Mouse (Mus musculus) CH12.LX (cell line): ENCODE measurements around the gene Ednrb. TPM values are rescaled to one million over a fixed set of nuclear protein-coding genes. Genes with fewer than 3 reads are reported as not detected.

ENCODE experiments used
- DNase-seq: peaks from one replicate; pipeline ENCODE4 v3.0.0-alpha.2; 2013; ENCODE audit errors: extremely low read depth
- H3K27ac ChIP-seq: 2 replicates; pipeline ENCODE4 v1.5.1; 2012; ENCODE audit warnings: low read depth, mild to moderate bottlenecking, control low read depth, moderate library complexity; ENCODE audit not compliant: insufficient read depth
- H3K27me3 ChIP-seq: replicated peaks from 2 replicates; pipeline ENCODE3; 2012; ENCODE audit warnings: inconsistent platforms
- H3K36me3 ChIP-seq, 2 experiments: replicated peaks in 1 of 2; 2 replicates each; pipeline versions ENCODE3 to v1.6.1; 2012; ENCODE audit warnings: inconsistent platforms in 1 of 2, low read length in 1 of 2, mild to moderate bottlenecking in 1 of 2, mixed read lengths in 1 of 2, moderate library complexity in 1 of 2; ENCODE audit not compliant: control insufficient read depth in 1 of 2, insufficient read depth in 1 of 2
- H3K4me1 ChIP-seq, 2 experiments: 2 replicates each; pipeline ENCODE4 v1.6.1; 2012; ENCODE audit warnings: inconsistent platforms in 1 of 2, moderate library complexity in 1 of 2; ENCODE audit not compliant: insufficient read depth in 2 of 2, control insufficient read depth in 1 of 2
- H3K4me2 ChIP-seq: 2 replicates; pipeline ENCODE4 v1.6.1; 2012; ENCODE audit warnings: low read depth, mild to moderate bottlenecking, control low read depth; ENCODE audit not compliant: poor library complexity, insufficient read depth, severe bottlenecking
- H3K4me3 ChIP-seq, 3 experiments: fragments of 150-350 bp in 1 of 3; sonication (generic) in 1 of 3; replicated peaks in 1 of 3; 2 replicates each; pipeline versions ENCODE3 to v1.5.1; 2011 to 2012; ENCODE audit warnings: low read depth in 2 of 3, low read length in 2 of 3, mild to moderate bottlenecking in 2 of 3, moderate library complexity in 2 of 3, control low read depth in 1 of 3, improper control_type of control experiment in 1 of 3, inconsistent platforms in 1 of 3, mixed read lengths in 1 of 3; ENCODE audit not compliant: poor library complexity in 1 of 3
- H3K79me2 ChIP-seq: replicated peaks from 2 replicates; pipeline ENCODE4 v1.6.1; 2012; ENCODE audit warnings: mild to moderate bottlenecking, moderate library complexity; ENCODE audit not compliant: control insufficient read depth, poor library complexity, insufficient read depth, severe bottlenecking; ENCODE audit errors: extremely low read depth
- H3K9ac ChIP-seq: 2 replicates; pipeline ENCODE4 v1.6.1; 2012; ENCODE audit warnings: low read depth, mild to moderate bottlenecking, control low read depth, moderate library complexity; ENCODE audit not compliant: insufficient read depth
- H3K9me3 ChIP-seq: replicated peaks from 2 replicates; pipeline ENCODE3; 2012; ENCODE audit warnings: low read length, inconsistent platforms, mixed read lengths
- CHD2 ChIP-seq: IDR thresholded peaks from 2 replicates; pipeline ENCODE4 v1.6.1; 2011; ENCODE audit warnings: low read length, improper control_type of control experiment
- E2F4 ChIP-seq: IDR thresholded peaks from 2 replicates; pipeline ENCODE4 v1.6.1; 2011; ENCODE audit warnings: low read depth, low read length, improper control_type of control experiment; ENCODE audit not compliant: insufficient replicate concordance
- ELF1 ChIP-seq: IDR thresholded peaks from 2 replicates; pipeline ENCODE4 v1.6.1; 2014; ENCODE audit warnings: low read depth, mild to moderate bottlenecking, inconsistent platforms, low read length, improper control_type of control experiment
- ETS1 ChIP-seq: conservative IDR thresholded peaks from 2 replicates; pipeline ENCODE4 v1.6.1; 2012; ENCODE audit warnings: low read depth, mild to moderate bottlenecking, inconsistent platforms, low read length, improper control_type of control experiment, moderate library complexity
- GABPA ChIP-seq: IDR thresholded peaks from 2 replicates; pipeline ENCODE4 v1.6.1; 2012; ENCODE audit warnings: low read depth, low read length, improper control_type of control experiment, inconsistent platforms; ENCODE audit not compliant: insufficient replicate concordance
- IRF4 ChIP-seq: IDR thresholded peaks from 2 replicates; pipeline ENCODE4 v1.6.1; 2014; ENCODE audit warnings: low read depth, mild to moderate bottlenecking, inconsistent platforms, low read length, improper control_type of control experiment
- JUND ChIP-seq: conservative IDR thresholded peaks from 2 replicates; pipeline ENCODE4 v1.6.1; 2011; ENCODE audit warnings: low read depth, low read length, improper control_type of control experiment
- KAT2A ChIP-seq: IDR thresholded peaks from 2 replicates; pipeline ENCODE4 v1.6.1; 2012; ENCODE audit warnings: low read length, improper control_type of control experiment, inconsistent platforms; ENCODE audit not compliant: insufficient replicate concordance
- MAZ ChIP-seq: IDR thresholded peaks from 2 replicates; pipeline ENCODE4 v1.6.1; 2012; ENCODE audit warnings: low read depth, mild to moderate bottlenecking, inconsistent platforms, low read length, improper control_type of control experiment, moderate library complexity
- MEF2A ChIP-seq: IDR thresholded peaks from 2 replicates; pipeline ENCODE4 v1.6.1; 2014; ENCODE audit warnings: low read depth, mild to moderate bottlenecking, inconsistent platforms, low read length, improper control_type of control experiment, borderline replicate concordance
- MXI1 ChIP-seq: IDR thresholded peaks from 2 replicates; pipeline ENCODE4 v1.6.1; 2011; ENCODE audit warnings: mild to moderate bottlenecking, low read depth, low read length, improper control_type of control experiment
- MYC ChIP-seq: IDR thresholded peaks from 2 replicates; pipeline ENCODE4 v1.6.1; 2011; ENCODE audit warnings: low read depth, mild to moderate bottlenecking, improper control_type of control experiment, low read length
- NELFE ChIP-seq: IDR thresholded peaks from 2 replicates; pipeline ENCODE4 v1.6.1; 2011; ENCODE audit warnings: low read depth, low read length, improper control_type of control experiment
- PAX5 ChIP-seq: IDR thresholded peaks from 2 replicates; pipeline ENCODE4 v1.6.1; 2012; ENCODE audit warnings: low read length, inconsistent platforms, mixed read lengths
- POLR2AphosphoS2 ChIP-seq: IDR thresholded peaks from 2 replicates; pipeline ENCODE4 v1.6.1; 2011; ENCODE audit warnings: low read depth, low read length, improper control_type of control experiment
- SIN3A ChIP-seq: IDR thresholded peaks from 2 replicates; pipeline ENCODE4 v1.6.1; 2012; ENCODE audit warnings: low read length, improper control_type of control experiment, inconsistent platforms
- SMC3 ChIP-seq: IDR thresholded peaks from 2 replicates; pipeline ENCODE4 v1.6.1; 2011; ENCODE audit warnings: low read depth, low read length, improper control_type of control experiment
- TBP ChIP-seq: conservative IDR thresholded peaks from 2 replicates; pipeline ENCODE4 v1.6.1; 2011; ENCODE audit warnings: low read depth, low read length, improper control_type of control experiment
- TCF12 ChIP-seq: IDR thresholded peaks from 2 replicates; pipeline ENCODE4 v1.6.1; 2014; ENCODE audit warnings: low read depth, mild to moderate bottlenecking, inconsistent platforms, low read length, improper control_type of control experiment
- UBTF ChIP-seq: IDR thresholded peaks from 2 replicates; pipeline ENCODE4 v1.6.1; 2012; ENCODE audit warnings: low read depth, mild to moderate bottlenecking, inconsistent platforms, low read length, improper control_type of control experiment, moderate library complexity
- USF2 ChIP-seq: conservative IDR thresholded peaks from 2 replicates; pipeline ENCODE4 v1.6.1; 2011; ENCODE audit warnings: low read depth, low read length, improper control_type of control experiment
- ZKSCAN1 ChIP-seq: IDR thresholded peaks from 2 replicates; pipeline ENCODE4 v1.6.1; 2012; ENCODE audit warnings: low read depth, inconsistent platforms, low read length, improper control_type of control experiment, borderline replicate concordance
- dilution Hi-C: fragments of 300-500 bp; cut with MboI; formaldehyde crosslinking; loops from 2 replicates; pipeline ENCODE4 v1.14.3; 2020; ENCODE audit warnings: low sequenced_read_pairs; ENCODE audit not compliant: extremely low pct_unique_long_range_greater_than_20kb, extremely low pct_ligation_motif_present
- in situ Hi-C: fragments of 300-500 bp; cut with MboI; formaldehyde crosslinking; loops from 3 replicates; pipeline ENCODE4 v1.14.3; 2019; ENCODE audit warnings: low sequenced_read_pairs, low pct_ligation_motif_present, low pct_unique_long_range_greater_than_20kb, mixed read lengths
- polyA plus RNA-seq: library from polyadenylated mRNA; unstranded; fragments of >175 nt; gene quantifications from 2 replicates; pipeline ENCODE4 v1.2.1, GENCODE M21; 2012; ENCODE audit warnings: low read depth; ENCODE audit not compliant: insufficient read length
- total RNA-seq, 2 experiments: library from RNA; depleted of rRNA; stranded (reverse); fragments of 300-350 nt in 1 of 2; fragments of >200 nt in 1 of 2; gene quantifications; 2 replicates each; pipeline ENCODE4 v1.2.3; 2012 to 2014

Gene Ednrb
- total and polyA plus RNA-seq, 3 experiments: not detected

DNA sequence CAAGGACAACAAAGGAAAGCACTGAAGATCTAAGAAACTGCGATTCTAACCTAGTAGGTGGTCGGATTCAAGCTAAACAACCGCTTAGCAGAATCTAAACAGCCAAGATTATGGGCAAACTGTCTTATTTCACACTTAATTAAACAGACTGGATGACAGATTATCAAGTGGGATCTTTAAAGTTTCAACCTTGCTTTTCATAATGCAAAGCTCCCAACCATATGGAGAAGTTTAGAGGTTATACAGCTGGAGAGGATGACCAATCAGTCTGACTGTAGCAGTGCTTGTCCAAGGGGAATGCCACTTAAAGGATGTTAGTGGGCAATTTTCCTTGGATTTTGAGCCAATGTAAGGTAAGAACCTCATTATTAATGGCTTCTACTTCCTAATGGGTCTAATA lies 38.7 kb upstream of the Ednrb start:
- in situ Hi-C loops: no loop called here
- dilution Hi-C loops: no loop called here
- no peaks in the 10 kb centered on the region for H3K79me2 ChIP-seq
- DNase-seq: no peak
- H3K36me3 ChIP-seq: no peaks in the 10 kb centered on the region
- H3K9ac ChIP-seq: no peak overlapping the region
- no peak overlapping the region for H3K4me3 ChIP-seq
- H3K4me1 ChIP-seq: no peaks in the 10 kb centered on the region
- no peak for TF ChIP-seq UBTF
- TF ChIP-seq TCF12: no peak
- no peak for TF ChIP-seq MYC
- no peak for TF ChIP-seq USF2
- no peak for TF ChIP-seq IRF4
- no peak overlapping the region for H3K4me2 ChIP-seq
- H3K9me3 ChIP-seq: no peaks in the 10 kb centered on the region
- no peak overlapping the region for H3K27ac ChIP-seq
- no peaks in the 10 kb centered on the region for H3K27me3 ChIP-seq

DNA sequence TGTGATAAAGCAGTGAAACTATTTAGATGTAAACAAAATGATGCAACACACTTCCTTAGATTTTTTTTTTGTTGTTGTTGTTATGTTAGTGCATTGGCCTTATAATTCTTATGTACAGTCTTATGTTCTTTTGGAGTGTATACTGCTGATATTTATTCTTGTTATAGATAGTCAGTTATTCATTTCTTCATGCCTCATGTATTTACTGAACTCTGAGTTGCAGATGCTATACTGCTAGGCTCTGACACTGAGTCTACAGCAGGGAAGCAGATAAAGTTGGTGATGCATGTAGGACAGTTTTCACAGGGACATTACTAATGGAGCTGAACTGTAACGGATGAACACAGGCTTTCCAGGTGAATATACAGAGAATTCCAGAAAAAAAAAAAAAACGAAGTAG lies 32.9 kb upstream of the Ednrb start:
- Histone ChIP-seq H3K4me2 (no peak overlapping the region), H3K9ac (no peak overlapping the region), H3K27ac (no peak overlapping the region)
- dilution Hi-C loops: no loop called here
- no peak for TF ChIP-seq GABPA
- TF ChIP-seq TBP: no peak
- no peak for TF ChIP-seq ETS1
- no peak for TF ChIP-seq SIN3A
- TF ChIP-seq MXI1: no peak
- no peak for TF ChIP-seq CHD2
- TF ChIP-seq ZKSCAN1: no peak
- no peak for TF ChIP-seq E2F4
- TF ChIP-seq MYC: no peak
- TF ChIP-seq MAZ: no peak
- TF ChIP-seq POLR2AphosphoS2: no peak
- no peak for TF ChIP-seq ELF1
- TF ChIP-seq PAX5: no peak
- TF ChIP-seq NELFE: no peak
- no peak for TF ChIP-seq MEF2A
- TF ChIP-seq KAT2A: no peak
- TF ChIP-seq TCF12: no peak
- TF ChIP-seq SMC3: no peak
- TF ChIP-seq JUND: no peak
- TF ChIP-seq USF2: no peak
- TF ChIP-seq, all 38 proteins: peak for 0
- in situ Hi-C loops: no loop called here
- Histone ChIP-seq H3K27me3 (no peaks in the 10 kb centered on the region), H3K4me3 (no peak overlapping the region), H3K36me3 (no peaks in the 10 kb centered on the region), H3K4me1 (no peaks in the 10 kb centered on the region), H3K79me2 (no peaks in the 10 kb centered on the region), H3K9me3 (no peaks in the 10 kb centered on the region)
- no peak for DNase-seq
